Mouse (Mus musculus) intestine, embryonic 14.5 days (tissue): ENCODE results near the gene Gm26727. TPM values are rescaled to one million over a fixed set of nuclear protein-coding genes. Genes with fewer than 3 reads are reported as not detected.
"Not testable (repeated sequence)": the region's sequence is repeated elsewhere in the genome, so short reads cannot be mapped to it uniquely, and the experiment has no call there.

Source experiments
- ATAC-seq: fragments of 200-750 bp; cut with Nextera tagmentation; replicated peaks from 2 replicates; pipeline ENCODE4 v1.8.0; 2017; ENCODE audit warnings: low read depth, moderate number of reproducible peaks, moderate TSS enrichment, moderate library complexity; ENCODE audit not compliant: low FRiP score, low TSS enrichment
- DNase-seq: peaks from one replicate; pipeline ENCODE4 v3.0.0-alpha.2; 2018; ENCODE audit warnings: low spot score
- H3K27ac ChIP-seq: fragments of 300-500 bp; sonication (generic); 2 replicates; pipeline ENCODE4 v1.5.1; 2014; ENCODE audit warnings: low read depth, mild to moderate bottlenecking, control low read depth
- H3K27me3 ChIP-seq: fragments of 300-500 bp; sonication (generic); replicated peaks from 2 replicates; pipeline ENCODE4 v1.6.1; 2014; ENCODE audit warnings: low read length, control low read depth; ENCODE audit not compliant: control insufficient read depth, insufficient read depth
- H3K36me3 ChIP-seq: fragments of 300-500 bp; sonication (generic); 2 replicates; pipeline ENCODE4 v1.6.1; 2014; ENCODE audit warnings: low read length, control low read depth; ENCODE audit not compliant: control insufficient read depth, insufficient read depth
- H3K4me1 ChIP-seq: fragments of 300-500 bp; sonication (generic); replicated peaks from 2 replicates; pipeline ENCODE4 v1.6.1; 2014; ENCODE audit warnings: low read length, control low read depth, mixed read lengths; ENCODE audit not compliant: control insufficient read depth, insufficient read depth
- H3K4me2 ChIP-seq: fragments of 300-500 bp; sonication (generic); 2 replicates; pipeline ENCODE4 v1.6.1; 2014; ENCODE audit warnings: low read length
- H3K4me3 ChIP-seq: fragments of 300-500 bp; sonication (generic); 2 replicates; pipeline ENCODE4 v1.5.1; 2014; ENCODE audit warnings: low read depth, low read length, control low read depth, mixed read lengths
- H3K9ac ChIP-seq: fragments of 300-500 bp; sonication (generic); 2 replicates; pipeline ENCODE4 v1.6.1; 2014; ENCODE audit warnings: mild to moderate bottlenecking, low read length
- H3K9me3 ChIP-seq: fragments of 300-500 bp; sonication (generic); 2 replicates; pipeline ENCODE4 v1.6.1; 2016; ENCODE audit warnings: low read length, control low read depth; ENCODE audit not compliant: control insufficient read depth
- WGBS: fragments of 180-500 bp; shearing (Covaris S2); extraction: QIAGEN DNeasy Blood & Tissue Kit; methylation state at CpG from one replicate; pipeline ENCODE4 v1.1.7; 2014; 5-methylcytosine and 5-hydroxymethylcytosine counted together
- polyA plus RNA-seq: library from polyadenylated mRNA; unstranded; fragments of >200 nt; fragmentation: Nextera tagmentation; extraction: Ambion mirVana; gene quantifications from 2 replicates; pipeline ENCODE4 v1.2.1, GENCODE M21; 2014

Gm26727 gene
- polyA plus RNA-seq, 1 experiment from 2014 or later: not detected

GRCm38 (mm10) chr2:67438309-67438708, 5.3 kb upstream of the Gm26727 start:
- DNase-seq: no peak
- no peaks in the 10 kb centered on the region for H3K9me3 ChIP-seq
- no peaks in the 10 kb centered on the region for H3K4me1 ChIP-seq
- no peak overlapping the region for H3K9ac ChIP-seq
- H3K27me3 ChIP-seq: no peaks in the 10 kb centered on the region
- no peak overlapping the region for H3K4me3 ChIP-seq
- H3K36me3 ChIP-seq: no peaks in the 10 kb centered on the region
- H3K4me2 ChIP-seq: no peak overlapping the region
- ATAC-seq: no peak
- WGBS: 80% methylated on average over 8 of the region's 8 CpGs
- no peak overlapping the region for H3K27ac ChIP-seq

DNA sequence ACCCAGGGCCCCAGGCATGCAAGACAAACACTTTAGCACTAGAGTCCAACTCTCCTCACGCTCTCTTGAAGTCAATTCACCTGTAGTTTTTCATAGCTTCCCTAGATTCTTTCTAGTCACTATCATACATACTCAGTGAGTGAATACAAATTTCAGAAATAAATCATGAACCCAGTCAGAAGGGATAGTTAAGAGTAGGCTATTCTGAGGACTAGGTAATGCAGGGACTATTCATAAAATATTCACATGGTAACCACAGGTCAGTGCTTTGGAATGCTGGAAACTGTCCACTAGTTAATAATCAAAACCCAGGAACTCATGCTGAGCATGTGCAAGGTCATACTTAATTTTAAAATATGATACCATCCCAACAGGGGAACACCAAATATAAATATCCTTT, 10.2 kb downstream of the Gm26727 start:
- no peaks in the 10 kb centered on the region for H3K27me3 ChIP-seq
- H3K4me2 ChIP-seq: no peak overlapping the region
- H3K4me3 ChIP-seq: no peak overlapping the region
- no peak overlapping the region for H3K27ac ChIP-seq
- WGBS: 82% methylated on average over 1 of the region's 1 CpGs
- no peak for ATAC-seq
- no peak overlapping the region for H3K9ac ChIP-seq
- no peaks in the 10 kb centered on the region for H3K9me3 ChIP-seq
- no peaks in the 10 kb centered on the region for H3K4me1 ChIP-seq
- DNase-seq: no peak
- no peaks in the 10 kb centered on the region for H3K36me3 ChIP-seq

- no peak overlapping the region for H3K4me3 ChIP-seq
- no peaks in the 10 kb centered on the region for H3K27me3 ChIP-seq
- H3K9me3 ChIP-seq: no peaks in the 10 kb centered on the region
- no peaks in the 10 kb centered on the region for H3K36me3 ChIP-seq
- no peak overlapping the region for H3K9ac ChIP-seq
- no peak overlapping the region for H3K27ac ChIP-seq
- H3K4me1 ChIP-seq: no peaks in the 10 kb centered on the region
- no peak for DNase-seq
- no peak overlapping the region for H3K4me2 ChIP-seq
- ATAC-seq: no peak
Measured at GRCm38 (mm10) chr2:67420853-67421252, 12.1 kb downstream of the Gm26727 start.

- not testable (repeated sequence) for H3K9ac ChIP-seq, DNase-seq, H3K4me3 ChIP-seq, H3K36me3 ChIP-seq, H3K27ac ChIP-seq, H3K4me2 ChIP-seq, H3K4me1 ChIP-seq, H3K27me3 ChIP-seq, H3K9me3 ChIP-seq, ATAC-seq
- WGBS: no CpG with 5 or more reads among the region's 1 CpGs
Measured at GRCm38 (mm10) chr2:67413425-67413824, 19.6 kb downstream of the Gm26727 start, which contains the start of gene Gm21830. Gm21830 (plus strand) TSS chr2:67413725.

Other genes with a start within 250 kb of the Gm26727 start
- gene Gm21830, start 19.5 kb downstream of the Gm26727 start, polyA plus RNA-seq: not detected in 2 replicates
- gene Xirp2, start 12.8 kb upstream of the Gm26727 start, polyA plus RNA-seq: not detected in 2 replicates
- gene B3galt1, start 132.7 kb upstream of the Gm26727 start, polyA plus RNA-seq: 3.9 and 5.1 TPM in 2 replicates